Mouse (Mus musculus): Measurements from ENCODE around the gene Ubtf. TPM values are rescaled to one million over a fixed set of nuclear protein-coding genes. Genes with fewer than 3 reads are reported as not detected.

Ubtf gene
- total RNA-seq, 1 experiment from 2014 or later, result 116 TPM

DNA sequence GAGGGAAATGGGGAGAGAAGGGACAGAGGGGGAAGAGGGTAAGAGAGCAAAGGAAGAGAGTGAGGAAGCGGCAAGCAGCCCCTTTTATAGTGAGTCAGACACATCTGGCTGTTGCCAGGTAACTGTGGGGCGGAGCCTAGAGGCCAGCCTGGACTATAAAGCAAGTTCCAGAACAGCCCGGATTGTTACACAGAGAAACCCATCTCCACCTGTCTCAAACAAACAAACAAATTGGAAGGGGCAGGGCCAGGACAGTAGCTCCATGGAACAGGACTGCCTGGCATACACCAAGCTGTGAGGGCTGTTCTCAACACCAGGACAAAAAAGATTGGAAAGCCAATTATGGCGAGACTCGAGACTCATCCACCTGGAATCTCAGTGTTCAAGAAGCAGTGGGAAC, 27.4 kb upstream of the Ubtf start:
- DNase-seq, result no peak

DNA sequence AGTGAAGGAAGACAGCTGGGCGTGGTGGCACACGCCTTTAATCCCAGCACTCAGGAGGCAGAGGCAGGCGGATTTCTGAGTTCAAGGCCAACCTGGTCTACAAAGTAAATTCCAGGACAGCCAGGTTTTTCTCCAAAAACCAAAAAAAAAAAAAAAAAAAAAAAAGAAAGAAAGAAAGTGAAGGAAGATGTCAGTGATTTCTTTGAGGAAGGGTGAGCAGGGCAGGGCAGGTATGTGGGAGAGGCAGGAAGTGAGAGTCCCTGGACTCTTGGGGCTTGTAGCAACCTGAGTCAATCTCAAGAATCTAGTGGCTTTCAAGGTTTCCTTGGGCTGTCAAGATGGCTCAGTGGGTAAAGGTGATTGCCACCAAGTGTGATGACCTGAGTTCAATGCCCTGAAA, 24.9 kb upstream of the Ubtf start:
- DNase-seq, result no peak

DNA sequence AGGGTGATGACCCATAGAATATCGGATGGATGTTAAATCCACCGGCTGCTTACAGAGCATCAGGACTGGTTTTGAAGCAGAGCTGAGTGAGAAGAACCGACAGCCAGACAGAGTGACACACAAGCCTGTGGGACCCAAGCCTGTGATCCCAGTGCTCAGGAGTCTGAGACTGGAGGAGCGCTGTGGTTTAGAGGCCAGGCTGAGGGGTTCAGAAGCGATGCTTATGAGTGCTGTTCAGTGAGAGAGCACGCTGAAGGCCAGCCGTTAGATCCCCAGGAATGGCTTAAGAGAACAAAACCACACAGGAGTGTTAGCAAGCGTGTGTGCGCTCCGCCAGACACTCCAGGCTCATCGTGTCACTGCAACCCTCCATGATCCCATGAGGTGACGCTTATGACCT, 23.2 kb upstream of the Ubtf start:
- DNase-seq, result no peak

DNA sequence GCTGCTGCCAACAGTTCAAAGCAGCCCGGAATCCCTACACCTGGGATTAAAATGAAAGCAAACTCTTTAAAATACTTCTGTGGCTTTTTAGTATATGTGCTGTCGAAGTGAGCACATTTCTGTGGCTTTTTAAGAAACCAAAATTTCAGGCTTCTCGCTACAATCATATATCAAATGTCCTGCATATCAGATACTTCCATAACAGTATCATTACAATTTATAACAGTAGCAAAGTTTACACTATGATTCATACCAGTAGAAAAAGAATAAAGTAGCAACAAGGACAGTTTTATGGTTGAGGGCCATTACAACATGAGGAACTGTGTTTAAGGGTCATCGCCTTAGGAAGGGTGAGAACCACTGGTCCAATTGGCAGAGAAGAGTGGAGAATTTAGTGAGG, 21.6 kb upstream of the Ubtf start:
- no peak for DNase-seq

GRCm38 (mm10) chr11:102339624-102340023, 20.1 kb upstream of the Ubtf start:
- no peak for DNase-seq

- DNase-seq, result peak; percentile 34
These were observed 19.7 kb upstream of the Ubtf start for GRCm38 (mm10) chr11:102339195-102339594.

DNA sequence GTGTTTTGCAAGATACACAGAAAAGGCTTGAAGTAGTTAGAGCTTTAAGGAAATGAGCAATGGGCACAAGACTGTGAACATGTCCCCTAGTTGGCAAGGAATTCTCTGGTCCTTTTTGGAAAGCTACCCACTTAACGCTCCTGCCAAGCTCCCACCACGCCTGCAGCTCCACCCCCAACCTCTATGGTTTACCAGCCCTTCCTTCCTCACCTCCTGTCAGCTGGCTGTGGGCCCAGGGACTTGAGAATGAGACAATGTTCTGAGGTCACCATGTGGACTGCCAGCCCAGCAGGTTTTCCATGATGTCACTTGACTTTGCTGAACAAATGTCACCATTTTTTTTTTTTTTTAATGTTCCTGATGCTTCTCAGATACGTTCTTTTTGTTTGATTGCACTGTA, 19.0 kb upstream of the Ubtf start:
- DNase-seq, result peak; percentile 89

GRCm38 (mm10) chr11:102337921-102338320, 18.4 kb upstream of the Ubtf start:
- no peak for DNase-seq

DNA sequence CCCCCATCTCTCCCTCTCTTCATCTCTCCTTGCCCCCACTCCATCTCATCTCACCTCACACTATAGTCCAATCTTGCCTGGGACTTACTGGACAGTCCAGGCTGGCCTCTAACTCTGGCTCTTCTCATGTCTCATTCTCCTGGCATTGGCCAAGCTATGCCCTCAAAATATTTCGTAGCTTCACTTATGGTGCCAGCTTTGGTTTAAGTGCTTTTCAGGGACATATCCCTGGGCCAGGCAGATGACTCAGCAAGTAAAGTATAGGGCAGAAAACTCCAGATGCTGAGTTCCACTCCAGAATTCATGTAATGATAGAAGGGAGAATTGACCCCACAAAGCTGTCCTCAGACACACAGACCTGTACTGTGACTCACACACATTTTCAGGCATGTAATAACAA, 16.6 kb upstream of the Ubtf start:
- no peak for DNase-seq

DNA sequence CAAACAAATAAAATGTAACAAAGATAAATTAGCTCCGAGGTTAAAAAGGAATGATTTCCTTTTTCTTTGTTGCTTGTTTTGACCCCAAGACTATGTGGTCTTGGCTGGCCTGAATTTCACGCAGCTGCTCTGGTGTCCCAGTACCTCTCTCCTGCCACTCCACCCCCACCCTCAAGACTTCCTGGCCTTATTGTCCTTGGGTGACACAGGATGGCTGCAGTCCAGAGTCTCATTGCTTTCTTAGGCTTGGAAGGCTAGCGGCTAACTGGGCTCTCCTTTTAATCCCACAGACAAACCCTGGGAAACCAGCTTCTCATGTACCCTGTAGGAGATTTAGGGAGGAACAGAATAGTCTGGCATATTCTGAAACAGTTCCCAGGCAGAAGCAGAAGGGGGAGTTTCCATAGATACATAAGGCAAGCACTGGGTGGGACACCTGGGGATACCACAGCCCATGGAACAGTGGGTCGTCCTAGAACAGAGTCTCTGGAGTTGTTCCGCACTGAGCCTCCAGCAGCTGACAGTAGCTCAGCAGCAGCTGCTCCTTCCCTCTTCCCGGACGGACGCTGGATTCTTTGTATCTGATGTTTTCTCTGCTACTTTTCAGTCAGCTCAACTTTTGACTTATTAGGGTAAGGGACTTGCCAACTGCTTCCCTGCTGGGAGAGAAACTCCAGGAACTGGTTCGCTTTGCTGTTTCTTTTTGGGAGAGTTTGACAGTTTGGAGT, 15.6 kb upstream of the Ubtf start:
- DNase-seq, result peak; percentile 32

DNA sequence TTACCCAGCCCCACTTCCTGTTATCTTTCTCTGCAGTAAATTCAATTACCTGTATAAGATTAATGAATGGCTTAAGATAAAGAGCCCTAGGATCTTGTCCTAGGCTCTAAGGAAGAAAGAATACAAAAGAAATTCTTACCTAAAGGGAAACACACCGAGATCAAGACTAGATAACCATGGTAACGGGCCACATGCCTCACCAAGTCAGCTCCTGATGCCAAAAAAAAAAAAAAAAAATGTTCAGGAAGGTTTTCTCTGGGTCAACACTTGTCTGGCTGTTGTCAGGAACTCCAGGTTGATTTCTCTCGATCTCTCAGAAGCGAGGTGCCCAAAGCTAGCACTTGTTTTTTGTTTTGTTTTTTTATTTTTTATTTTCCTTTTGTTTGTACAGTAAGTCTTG, 14.5 kb upstream of the Ubtf start:
- DNase-seq, result no peak

DNA sequence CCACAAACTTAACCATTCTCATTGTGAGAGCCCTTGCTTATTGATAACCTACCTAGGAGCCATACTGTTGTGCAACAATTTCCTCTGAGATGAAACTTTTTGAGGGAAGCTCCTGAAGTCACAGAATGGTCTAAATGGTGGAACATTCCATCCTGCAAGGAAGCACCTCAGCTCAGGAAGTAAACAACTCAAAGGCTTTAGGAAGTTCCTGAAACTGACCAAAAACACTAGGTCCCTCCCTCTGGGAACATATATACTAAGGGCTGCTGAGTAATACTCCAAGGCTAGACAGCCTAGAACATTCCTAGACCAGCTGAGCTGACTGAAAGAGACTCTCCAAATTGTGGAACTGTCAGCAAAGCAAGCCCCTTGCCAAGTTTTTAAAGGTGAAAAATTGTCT, 13.5 kb upstream of the Ubtf start:
- no peak for DNase-seq

DNA sequence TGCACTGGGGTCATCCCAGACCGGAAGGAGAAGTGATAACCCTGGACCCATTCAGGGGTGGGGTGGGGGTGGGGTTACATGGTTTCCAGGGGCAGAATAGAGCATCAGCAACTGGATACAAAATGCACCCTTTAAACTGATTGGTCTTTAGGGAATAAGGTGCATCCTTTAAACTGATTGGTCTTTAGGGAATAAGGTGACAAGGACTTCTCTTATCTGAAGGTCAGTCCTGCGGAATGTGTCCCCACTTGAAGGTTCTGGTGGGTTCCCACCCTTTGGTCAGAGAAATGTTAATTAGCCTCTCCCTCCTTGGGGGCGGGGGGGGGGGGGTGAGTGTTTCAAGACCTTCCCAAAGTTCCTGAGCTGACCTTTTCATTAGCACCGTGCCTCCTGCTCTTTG, 12.3 kb upstream of the Ubtf start:
- no peak for DNase-seq

DNA sequence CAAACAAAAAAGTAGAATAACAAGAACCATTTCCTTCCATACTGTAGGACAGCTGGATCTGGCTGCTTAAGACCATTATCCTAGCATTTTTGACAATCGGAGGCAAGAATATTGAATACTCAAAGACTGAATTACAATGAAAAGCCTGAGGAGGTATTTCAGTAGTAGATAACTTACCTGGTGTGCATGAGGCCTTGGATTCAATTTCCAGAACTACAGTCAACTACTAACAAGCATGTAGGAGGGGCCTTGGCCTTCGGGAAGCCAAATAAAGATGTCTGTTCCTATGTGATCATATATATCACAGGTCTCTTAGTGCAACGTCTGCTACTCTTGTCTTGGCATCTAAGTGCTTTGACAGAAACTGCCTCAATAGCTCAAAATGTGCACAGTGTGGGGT, 10.5 kb upstream of the Ubtf start:
- no peak for DNase-seq

DNA sequence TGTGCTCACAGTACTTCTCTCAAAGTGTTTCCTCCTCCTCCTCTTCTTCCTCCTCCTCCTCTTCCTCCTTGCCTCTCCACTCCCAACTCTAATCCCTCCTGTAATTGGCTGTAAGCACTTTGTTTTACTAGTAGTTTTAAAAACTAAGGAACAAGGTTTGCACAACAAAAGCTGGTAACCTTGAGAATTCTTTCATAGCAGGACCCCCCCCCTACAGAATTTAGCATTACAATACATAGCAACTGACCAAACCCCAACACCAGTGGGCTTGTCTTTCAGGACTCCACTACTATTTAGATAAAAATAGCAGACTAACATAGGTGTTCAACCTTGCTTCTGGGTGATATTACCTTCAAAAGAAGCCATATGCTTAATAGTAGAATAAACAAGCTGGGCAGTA, 10.0 kb upstream of the Ubtf start:
- DNase-seq, result no peak

GRCm38 (mm10) chr11:102327839-102328238, 8.3 kb upstream of the Ubtf start:
- no peak for DNase-seq

- no peak for DNase-seq
These were observed 7.7 kb upstream of the Ubtf start for GRCm38 (mm10) chr11:102327250-102327649.

GRCm38 (mm10) chr11:102323516-102323915, 4.0 kb upstream of the Ubtf start:
- DNase-seq, result no peak

DNA sequence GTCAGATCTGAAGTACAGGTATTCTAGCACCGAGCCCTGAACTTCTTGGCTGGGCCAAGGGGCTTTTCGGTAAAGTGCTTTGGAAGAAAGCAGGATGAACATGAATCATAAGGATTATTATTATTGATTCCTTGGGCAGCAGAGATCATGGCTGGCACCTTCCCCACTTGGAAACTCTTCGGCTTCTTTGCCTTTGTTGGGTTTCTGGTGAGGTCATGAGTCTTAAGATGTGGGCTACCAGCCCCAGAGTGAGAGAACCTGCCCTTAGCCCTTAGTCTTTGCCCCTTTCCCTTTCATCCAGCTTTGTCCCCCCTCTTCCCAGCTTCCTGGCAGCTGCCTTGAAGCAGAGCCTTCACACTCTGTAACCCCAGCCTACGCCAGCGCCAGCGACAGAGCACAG, 2.4 kb upstream of the Ubtf start:
- DNase-seq, result no peak

DNA sequence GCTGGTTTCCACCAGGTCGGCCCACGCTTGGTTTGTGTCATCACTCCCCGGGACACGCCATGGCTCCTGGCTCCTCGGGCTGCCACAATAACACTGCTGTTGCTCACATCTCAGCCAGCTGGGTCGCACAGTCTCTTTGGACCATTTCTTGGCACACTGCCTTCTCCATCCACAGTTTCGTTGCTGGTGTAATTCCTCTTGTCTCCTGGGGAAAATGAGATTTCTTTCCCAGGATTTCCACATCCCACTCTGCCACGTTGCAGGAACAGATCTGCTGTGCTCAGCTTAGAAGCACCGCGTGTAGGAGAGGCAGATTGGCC, 1.1 kb upstream of the Ubtf start:
- peak; percentile 69 for DNase-seq

DNA sequence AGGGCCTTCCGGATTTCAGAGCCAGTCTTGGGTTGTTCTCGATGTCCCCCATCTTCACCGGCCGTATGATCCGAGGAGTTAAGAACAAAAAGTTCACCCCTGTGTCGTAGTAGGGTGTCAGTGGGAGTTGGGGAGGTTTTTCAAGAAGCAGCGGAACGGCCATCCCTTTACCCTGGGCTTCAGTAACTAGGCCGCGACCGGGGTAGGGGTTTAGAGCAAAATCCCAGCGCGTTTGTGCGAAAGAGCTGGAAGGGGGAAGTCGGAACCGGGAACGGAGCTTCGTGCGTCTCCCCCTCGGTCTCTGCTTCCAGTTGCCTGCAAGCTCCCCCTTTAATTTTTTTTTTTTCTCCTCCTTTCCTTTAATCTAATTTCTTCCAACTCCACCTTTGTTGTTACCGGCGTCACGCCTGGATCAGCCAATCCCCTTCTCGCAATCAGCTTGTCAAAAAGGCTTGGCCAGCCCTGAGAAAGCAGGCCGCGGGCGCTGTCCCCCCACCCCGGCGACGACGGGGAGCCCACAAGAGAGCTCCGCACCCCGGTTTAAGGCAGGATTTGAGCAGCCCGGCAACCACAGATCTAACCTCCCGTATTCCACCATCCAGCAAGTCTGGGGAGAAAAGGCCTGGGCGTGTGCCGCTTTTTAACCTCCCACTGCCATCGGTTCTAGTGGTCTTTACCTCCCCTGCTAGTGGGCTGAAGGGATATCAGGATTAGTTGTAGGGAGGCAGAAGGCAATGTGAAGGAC, 571 bp upstream of the Ubtf start:
- peak; percentile 89 for DNase-seq

GRCm38 (mm10) chr11:102318576-102319409, 749 bp downstream of the Ubtf start:
- peak; percentile 71 for DNase-seq

DNA sequence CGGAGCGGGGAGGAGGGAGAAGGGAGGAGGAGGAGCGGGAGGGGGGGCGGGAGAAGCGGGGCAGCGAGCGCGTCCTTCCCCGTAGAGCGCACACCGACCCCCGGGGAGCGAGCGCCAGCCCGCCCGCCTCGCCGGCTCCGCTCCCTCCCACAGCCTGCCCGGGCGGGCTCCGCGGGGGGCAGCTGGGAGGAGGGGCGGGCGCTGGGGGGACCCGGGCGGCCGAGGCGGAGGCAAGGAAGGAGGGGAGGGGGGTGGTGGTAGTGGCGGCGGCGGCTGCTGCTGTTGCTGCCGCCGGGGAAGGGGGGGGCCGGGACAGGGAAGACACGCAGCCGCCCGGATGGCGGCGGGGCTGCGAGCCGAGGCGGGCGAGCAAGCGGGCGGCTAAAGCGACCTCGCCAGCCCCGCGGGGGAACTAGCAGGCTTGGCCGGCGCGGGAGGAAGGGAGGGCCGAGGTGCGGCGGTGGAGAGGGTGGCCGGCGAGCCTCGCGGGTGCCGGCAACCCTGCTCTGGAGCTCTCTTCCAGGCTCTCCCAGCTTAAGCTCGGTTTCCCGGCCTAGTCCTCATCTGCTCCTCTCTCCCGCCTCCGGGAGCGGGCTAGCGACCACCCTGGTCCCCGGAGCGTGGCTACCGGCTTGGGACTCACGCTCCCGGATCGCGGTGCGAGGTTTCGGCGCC, 1.5 kb downstream of the Ubtf start:
- DNase-seq, result peak; percentile 81

Measured in adrenal gland, postnatal 25 days (tissue).